Mouse (Mus musculus) kidney, postnatal 4 days (tissue): ENCODE measurements around the gene Abcf1.

Source experiments
- DNase-seq, 2 experiments: peaks; one replicate each; pipeline ENCODE4 v3.0.0; 2021; ENCODE audit warnings: mixed read lengths in 2 of 2

Abcf1 gene

GRCm38 (mm10) chr17:35918276-35919059 lies 51.1 kb downstream of the Abcf1 start:
- peak; percentile 51 to 71 for DNase-seq

DNA sequence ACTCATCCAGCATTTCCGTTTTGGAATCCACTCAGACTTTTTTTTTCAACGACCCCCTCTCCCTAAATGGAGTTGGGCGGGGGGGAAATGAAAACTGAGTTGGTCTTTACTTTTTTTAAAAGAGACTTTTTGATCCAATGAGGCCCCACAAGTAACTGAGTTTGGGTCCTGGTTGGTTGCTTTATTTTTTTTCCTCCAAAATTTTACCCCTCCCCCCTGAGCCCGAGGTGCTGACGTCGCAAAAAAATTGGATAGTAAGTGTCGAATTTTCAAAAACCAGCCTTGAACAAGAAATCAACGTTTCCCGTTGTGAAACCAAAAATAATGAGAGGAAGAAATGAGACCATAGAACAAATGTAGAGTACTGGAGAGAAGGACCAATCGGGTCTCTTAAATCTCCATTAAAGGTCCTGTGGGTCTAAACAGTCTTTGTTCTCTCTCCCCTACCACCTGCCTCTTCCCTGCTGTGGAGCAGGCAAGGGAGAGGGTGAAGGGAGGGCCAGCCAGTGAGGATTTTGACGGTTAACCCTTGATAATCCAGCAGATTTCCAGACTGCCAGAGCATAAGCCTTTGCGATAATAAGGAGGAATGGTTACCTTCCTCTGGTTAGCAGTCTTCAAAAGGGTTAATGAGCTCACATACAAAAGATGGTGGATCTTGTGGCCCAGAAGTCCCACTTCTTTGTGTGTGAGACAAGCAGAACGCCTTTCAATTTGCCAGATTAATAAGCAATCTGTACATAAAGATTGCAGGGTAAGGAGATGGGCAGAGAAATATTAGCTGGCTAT lies 51.9 kb downstream of the Abcf1 start:
- DNase-seq, result peak; percentile 41 to 62

- peak; percentile 34 to 61 for DNase-seq
Measured at GRCm38 (mm10) chr17:35917143-35917462, 52.5 kb downstream of the Abcf1 start.

DNA sequence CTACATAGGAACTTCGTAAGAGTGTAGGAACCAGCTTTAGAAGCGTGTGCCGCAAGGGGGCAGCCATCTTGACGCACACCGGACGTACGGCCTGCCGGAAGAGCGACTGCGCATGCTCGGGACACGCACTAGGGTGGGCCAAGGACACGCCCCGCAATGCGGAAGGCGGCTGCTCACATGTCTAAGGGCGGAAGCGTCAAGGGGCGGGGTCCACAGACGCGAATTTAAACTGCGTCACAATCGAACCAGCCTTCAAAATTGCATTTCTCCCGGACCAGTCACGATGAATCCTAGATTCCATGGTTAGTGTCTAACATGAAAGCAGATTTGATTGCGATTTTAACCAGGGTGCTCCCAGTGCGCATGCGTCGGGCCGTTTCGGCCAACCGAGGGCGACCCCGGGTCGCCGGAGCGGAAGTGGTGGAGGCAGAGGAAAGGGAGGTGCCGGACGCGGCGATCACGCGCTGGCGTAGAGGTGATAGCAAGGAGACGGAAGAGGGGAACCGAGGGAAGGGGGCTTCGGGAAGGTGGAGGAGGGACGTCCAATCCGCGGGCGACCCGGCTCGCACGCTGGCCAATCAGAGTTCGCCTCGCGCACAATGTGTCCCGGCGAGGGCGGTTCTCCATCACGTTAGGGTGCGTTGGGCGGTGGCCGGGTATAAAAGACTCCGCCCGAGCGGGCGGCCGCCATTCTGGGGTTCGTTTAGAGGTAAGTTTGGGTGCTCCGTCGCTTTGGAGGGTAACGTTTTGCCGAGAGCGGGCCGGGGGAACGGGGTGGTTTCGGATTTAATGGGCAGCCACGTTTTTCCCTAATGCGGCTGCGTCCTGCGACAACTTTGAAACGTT lies 53.0 kb downstream of the Abcf1 start, which contains the start of the genes Mrps18b and Ppp1r10:
Mrps18b (minus strand) TSS at position 93 of the 846 bp plus-strand sequence.
Ppp1r10 (plus strand) TSS at position 138 of the 846 bp plus-strand sequence.
- peak; percentile 98 to 99 for DNase-seq

- peak in 1 of 2 experiments; percentile 37 for DNase-seq
Measured at GRCm38 (mm10) chr17:35915538-35916296, 53.8 kb downstream of the Abcf1 start.

DNA sequence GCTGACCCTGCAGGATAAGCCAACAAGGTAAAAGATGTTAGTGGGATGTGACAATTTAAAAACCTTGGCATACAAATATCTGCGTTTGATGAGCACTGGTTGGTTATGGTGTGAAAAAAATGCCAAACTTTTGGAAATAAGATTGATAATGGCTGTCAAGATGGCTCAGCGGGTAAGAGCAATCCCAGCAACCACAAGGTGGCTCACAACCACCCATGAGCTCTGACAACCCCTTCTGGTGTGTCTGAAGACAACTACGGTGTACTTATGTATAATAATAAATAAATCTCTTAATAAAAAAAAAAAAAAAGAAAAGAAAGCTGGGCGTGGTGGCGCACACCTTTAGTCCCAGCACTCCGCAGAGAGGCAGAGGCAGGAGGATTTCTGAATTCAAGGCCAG lies 54.6 kb downstream of the Abcf1 start:
- no peak for DNase-seq

DNA sequence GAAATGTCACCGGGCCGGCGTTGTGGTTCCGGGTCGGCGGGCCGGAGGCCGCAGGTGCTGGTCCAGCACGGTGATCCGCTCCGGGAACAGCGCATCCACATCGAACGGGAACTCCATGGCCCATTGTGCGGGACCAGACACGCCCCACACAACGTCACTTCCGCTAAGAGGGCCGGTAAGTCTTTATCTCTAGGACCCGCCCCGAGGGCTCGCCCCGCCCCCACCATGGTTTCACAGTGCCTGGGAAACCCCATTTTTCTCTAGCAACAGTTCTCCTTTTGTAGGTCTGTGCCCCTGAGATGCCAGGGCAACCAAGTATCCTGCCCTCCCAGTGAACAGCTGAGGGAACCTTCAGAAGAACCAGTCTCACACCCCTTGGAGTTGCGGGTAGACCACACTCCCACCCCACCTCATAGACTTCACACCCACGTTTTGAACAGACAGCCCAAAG lies 59.6 kb downstream of the Abcf1 start, which contains the start of gene Atat1:
Atat1 (minus strand) TSS at position 157 of the 451 bp plus-strand sequence.
- DNase-seq, result peak; percentile 99

GRCm38 (mm10) chr17:35909186-35909918 lies 60.2 kb downstream of the Abcf1 start:
- no peak for DNase-seq

DNA sequence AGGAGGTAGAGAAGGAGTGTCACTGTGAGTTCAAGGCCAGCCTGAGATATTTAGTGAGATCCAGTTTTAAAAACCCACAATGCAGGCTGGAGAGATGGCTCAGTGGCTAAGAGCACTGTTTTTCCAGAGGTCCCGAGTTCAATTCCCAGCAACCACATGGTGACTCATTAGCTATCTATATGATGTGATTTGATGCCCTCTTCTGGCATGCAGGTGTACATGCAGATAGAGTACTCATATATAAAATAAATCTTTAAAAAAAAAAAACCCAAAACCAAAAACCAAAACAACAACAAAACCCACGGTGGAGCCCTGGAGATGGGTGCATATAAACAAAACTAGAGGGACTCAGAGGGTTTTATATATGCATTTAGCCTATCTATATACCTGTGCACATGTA lies 62.0 kb downstream of the Abcf1 start:
- DNase-seq, result no peak
